Mouse (Mus musculus) c-Kit-negative CD71-positive TER-119-positive erythroid progenitor cells, embryonic 14.5 days (primary cell): ENCODE data around the gene Rnf8.

Experiments
- DNase-seq: peaks from one replicate; pipeline ENCODE4 v3.0.0-alpha.2; 2013; ENCODE audit warnings: low read depth, low spot score

Gene Rnf8

DNA sequence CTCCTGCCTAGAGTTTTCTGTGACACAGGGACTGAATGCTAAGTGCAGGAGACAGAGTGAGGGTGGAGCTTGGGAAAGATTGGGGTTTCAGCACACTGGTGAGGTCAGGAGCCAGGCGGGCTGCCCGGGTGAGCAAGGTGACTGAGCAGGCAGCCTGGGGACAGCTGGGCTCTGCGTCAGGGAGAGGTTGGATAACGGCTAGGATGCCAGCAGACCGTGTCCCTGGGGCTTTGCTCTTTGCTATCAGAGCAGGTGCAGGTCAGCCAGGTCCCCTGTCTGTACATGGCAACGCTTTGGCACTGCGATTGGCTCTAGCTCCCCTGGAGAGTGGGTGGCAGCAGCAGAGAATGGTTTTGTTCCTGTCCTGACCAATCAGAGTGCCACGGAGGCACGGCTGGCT lies 12.7 kb downstream of the Rnf8 start:
- DNase-seq, result no peak

DNA sequence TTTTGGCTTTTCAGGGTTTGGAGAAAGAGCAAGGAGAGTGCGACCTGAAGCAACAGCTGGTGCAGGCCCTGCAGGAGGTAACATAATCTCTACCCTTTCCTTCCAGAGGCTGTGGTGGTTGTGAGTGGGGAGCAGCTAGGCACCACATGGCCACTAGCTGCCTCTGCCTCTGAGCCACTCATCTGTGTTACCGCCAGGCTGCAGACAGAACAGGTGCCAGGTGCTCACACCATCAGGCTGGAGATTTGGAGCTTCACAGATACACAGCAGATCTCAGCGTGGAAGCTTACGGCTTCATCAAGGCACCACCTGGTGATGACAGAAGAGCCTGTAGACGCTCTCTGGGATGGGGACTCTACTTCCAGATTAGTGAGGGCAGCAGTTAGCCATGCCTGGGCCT lies 14.4 kb downstream of the Rnf8 start:
- no peak for DNase-seq

DNA sequence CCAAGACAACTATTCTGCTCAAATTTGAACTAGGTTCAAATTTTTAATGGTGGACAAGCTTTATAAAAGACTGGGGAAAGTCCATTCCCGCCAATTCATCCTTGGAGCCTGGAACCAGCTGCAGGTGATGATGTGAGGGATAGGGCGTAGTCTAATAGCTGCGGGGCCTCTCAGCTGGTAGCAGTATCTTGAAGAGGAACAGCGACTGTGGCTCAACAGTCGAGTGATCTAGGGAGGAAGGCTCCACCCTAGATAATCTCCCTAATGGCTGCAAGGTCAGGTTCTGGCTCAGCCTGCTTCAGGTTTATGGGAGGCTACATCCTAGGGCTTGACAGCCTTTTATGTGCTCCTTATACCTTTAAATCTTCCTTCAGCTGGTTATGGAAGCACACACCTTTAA lies 15.0 kb downstream of the Rnf8 start:
- no peak for DNase-seq

DNA sequence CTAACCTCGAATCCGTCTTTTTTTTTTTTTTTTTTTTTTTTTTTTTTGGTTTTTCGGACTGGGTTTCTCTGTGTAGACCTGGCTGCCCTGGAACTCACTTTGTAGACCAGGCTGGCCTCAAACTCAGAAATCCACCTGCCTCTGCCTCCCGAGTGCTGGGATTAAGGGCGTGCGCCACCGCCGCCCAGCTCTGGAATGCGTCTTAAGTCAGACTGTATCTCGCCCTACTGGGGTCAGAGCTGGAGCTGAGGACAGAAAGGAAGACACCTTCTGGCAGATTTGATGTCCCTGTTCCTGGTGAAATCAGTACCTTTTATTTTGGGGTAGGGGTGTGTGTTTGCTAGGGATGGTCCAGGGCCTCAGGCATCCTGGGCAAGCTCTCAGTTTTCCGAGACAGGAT lies 17.7 kb downstream of the Rnf8 start:
- no peak for DNase-seq

DNA sequence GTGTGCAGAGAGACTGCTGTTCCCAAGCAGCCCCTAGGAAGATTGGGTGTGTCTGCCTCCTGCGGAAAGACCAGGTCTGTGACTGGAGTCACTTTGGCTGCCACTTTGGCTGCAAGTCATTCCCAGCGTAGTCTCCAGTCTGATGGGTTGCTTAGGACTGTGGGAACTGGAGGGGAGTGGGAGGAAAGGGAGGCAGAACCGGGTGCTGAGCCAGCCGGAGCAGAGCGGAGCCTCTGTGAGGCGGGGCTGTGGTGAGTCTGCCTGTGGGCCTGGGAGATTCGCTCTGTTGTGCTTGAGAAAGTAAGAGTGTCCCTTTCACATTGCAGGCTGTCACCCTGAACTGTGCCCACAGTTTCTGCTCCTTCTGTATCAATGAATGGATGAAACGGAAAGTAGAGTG lies 20.9 kb downstream of the Rnf8 start:
- DNase-seq, result no peak

DNA sequence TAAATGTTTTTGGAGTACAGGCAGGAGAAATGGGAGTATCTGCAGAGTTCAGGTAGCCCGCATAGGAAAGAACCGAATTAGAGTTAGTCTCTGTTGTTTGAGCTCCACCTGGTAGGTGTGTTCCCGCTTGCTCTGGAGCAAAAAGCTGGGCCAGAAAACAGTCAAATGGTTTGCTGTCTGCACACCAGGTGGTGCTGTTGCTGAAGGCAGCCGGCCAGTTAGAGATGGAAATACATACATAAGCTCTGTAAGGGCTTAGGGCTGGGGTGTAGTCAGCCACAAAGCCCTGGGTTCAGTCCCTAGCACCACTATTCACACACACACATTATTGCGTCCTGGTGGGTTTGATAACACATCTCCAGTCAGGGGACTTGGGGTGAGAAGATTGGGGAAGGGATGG lies 21.5 kb downstream of the Rnf8 start:
- peak; percentile 31 for DNase-seq

DNA sequence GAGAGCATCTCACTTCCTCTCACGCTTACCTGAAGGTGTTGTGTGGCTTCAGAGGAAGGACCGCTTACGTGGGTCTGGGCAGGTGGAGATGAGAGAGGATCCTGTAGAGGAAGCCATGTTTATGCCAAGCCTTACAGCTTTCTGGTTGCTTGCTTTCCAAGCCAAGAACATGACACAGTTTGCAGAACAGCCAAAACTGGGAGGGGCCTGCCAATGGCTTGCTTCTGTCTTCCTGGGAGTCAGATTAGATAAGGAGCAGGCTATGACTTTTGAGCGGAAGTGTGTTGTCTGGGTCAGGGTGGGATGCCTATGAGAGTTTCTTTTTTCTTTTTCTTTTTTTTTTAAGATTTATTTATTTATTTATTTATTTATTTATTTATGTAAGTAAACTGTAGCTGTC lies 22.8 kb downstream of the Rnf8 start:
- no peak for DNase-seq

DNA sequence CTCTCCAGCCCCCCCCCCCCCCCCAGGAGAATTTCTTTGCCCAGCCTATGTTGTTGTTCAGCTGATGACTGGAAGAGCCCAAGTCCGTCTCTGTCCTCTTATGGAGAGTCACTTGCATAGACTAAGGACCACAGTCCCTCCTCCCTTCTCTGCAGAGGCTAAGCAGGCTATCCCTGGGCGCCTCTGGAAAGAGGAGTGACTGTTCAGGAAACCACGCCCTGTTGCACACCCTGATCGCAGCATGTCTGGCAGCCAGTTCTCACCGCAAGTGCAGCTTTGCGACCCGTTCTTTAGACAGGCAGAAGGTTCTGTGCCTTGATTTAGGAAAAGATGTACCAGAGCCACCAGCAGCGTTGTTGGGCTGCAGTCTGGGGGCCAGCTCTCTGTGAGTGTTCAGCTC lies 23.3 kb downstream of the Rnf8 start:
- DNase-seq, result peak; percentile 56

DNA sequence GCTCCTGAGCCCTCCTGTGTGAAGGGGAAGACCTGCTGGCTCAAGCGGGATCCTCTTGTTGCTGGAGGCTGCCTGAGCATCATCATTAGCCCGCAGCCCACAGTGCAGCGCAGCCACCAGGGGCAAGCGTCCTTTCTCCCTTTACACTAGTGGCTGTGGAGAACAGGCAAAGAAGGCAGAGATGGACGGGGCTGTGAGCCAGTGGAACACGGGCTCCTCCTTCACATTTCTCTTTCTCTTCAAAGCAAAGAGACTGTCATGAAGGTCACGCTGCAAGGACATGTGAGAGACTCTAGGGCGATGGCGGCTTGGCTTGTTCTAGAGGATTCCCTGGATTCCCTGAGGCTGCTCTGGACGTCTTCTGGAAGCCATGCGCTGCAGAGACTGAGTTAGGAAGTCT lies 26.4 kb downstream of the Rnf8 start:
- DNase-seq, result no peak

DNA sequence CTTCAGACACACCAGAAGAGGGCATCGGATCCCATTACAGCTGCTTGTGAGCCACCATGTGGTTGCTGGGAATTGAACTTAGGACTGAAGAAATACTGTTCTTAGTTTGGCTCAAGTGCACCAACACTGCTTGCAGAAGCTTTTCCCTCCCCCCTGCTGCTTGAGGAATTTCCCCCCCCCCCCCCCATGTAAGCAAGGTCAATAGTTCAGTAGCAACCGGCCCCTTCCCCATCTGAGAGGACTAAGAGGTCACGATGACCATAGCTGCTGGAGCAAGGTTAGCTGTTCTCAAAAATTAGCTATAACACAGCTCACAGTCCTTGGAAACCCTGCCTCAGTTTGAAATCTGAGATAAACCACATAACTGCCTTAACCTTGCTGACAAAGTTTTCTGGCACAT lies 27.6 kb downstream of the Rnf8 start:
- DNase-seq, result no peak

DNA sequence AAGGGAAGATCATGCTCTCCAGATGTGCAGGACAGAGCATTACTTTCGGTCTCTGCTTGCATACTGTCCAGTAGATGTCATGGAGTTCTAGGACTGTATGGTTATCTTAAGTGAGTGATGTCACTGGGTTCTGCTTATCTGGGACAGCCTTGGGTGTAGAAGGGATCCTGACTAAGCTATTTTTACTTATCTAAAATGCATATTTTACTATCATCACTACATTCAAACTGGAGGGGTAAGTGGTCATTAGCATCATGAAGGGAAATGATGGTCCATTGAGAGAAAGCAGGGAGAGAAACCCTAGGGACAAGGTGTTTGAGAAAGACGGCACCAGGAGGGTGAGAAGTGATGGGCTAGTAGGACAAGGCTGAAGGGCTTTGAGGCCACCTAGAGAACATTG lies 43.7 kb downstream of the Rnf8 start:
- peak; percentile 80 for DNase-seq

DNA sequence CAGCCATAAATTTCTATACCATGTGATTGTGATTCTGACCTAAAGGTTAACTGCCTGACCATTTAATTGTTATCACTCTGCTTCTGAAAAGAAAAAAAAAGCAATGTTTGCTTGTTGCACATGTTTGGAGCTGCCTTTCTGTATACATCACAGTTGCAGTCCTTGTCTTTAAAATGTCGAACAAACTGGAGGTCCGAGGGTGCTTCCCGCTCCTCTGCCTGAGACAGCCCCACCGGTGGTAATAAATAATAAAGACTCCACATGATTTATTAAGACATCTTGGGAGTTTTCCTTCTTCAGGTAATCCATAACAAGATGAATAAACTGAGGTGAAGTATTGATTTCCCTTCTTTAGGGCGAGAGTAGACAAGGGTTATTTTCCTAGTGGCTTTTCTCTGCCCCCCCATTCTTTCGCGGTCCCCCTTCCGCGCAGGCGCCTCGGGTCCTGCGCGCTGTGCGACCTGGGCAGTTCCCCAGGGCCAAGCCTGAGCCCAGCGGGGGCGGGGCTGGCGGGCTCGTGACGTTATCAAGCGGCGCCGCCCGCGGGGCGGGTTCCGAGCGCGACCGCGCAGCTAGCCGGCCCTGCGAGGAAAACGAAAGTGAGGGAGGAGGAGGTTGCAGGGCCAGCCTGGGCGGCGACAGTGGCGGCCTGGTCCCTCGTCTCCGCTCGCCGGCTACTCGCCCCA lies 45.6 kb downstream of the Rnf8 start, which contains the start of gene Cmtr1:
Gene Cmtr1, plus strand, starts transcription at position 520 of the 686 bp plus-strand sequence.
- peak; percentile 93 for DNase-seq

DNA sequence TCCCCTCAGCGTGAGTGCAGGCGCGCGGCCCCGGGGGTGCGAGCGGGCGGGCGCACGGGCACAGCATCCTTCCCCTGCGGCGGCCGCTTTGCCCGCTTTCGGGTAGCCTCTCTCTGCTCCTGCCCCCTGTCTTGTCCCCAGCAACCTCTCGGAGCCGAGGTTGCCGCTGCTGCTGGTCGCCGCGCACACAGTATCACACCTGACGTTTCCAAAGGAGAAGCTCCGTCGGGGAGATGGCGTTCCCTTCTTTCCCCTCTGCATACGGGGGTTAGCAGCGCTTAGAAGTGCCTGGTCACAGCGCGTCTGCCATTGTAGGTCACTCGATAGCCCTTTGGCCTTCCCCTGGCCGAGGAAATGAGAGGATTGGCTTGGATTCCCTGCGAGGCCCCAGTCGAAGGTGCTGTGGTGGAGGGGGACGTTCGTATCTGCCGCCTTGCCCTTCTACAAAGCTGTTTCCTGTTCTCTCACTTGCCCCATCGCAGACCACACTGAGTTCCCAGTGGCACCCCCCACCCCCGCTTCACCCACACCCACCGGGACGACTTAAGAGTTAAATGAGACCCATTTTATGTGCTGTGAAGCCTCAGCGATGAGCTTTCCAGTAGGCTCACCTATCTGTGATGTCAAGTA lies 46.3 kb downstream of the Rnf8 start:
- no peak for DNase-seq

DNA sequence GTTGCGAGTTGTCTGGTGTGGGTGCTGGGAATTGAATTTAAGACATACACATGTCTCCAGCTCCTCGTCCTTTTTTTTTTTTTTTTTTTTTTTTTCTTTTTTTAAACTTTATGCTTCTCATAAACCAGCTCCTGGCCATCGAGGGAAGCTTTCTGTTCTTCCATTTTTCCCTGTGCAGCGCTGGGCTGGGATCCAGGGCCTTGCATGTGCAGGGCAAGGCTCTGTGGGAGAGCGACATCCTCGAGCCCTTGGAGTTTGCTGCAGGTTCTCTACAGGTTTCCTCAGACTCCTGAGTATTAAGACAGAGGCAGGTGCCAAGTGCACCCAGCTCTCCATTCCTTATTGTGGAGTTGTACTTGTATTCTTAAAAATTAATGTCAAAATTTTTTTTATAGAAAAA lies 47.6 kb downstream of the Rnf8 start:
- DNase-seq, result no peak

DNA sequence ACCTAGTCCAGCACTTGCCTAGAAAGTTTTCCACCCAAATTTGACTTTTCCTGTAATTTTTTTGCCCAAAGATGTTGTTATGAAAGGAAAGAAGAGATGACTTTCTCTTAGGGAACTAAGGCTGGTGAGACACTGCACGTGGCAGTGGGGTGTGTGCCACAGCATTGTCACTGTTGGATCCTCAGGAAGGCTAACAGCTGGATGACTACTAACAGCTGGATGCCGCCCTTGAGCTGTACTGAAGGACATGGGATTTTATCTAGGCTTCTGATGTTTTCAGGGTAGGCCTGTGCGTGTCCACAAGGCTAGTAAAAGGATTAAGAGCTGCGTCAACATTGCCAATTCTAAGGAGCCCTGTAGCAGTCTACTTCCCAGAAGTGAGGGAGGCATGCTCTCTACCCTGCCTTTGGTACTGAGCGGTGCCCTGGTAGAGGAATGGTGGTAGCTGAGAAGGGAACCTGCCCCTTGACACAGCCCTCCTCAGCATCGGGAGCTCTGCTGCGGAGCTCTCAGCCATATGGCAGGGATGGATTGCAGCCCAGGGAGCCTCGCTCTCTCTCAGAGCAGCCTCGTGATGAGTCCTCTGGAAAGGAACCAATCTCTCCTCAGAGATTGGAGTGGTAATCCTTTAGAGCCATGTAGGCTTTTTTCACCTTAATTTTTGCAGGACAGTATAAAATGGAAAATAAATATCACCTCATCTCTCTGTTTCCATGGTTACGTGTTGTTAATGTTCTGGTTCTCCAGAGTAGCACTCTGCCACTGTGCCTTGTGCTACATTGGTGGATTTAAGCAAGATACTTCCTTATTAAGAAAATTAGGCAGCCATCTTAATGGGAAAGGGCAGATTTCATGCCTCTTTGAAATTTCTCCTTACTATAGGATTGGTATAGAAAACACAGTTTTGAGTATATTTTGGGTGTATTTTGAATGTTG lies 53.7 kb downstream of the Rnf8 start:
- no peak for DNase-seq

DNA sequence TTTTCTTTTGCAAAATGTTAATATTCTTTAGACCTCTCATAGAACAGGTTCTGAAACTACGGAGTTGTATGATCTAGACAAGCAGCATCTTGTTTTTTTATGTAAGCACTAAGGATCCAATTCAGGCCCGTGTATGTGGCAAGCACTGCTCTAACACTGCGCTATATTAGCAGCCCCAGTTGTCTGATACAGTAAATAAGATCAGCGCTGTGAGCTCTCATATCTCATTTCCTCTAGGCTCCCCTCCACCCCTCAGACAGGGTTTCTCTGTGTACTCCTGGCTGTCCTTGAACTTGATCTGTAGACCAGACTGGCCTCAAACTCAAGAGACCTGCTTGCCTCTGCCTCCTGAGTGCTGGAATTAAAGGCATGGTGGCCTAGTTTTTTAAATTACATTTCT lies 54.4 kb downstream of the Rnf8 start:
- DNase-seq, result no peak

DNA sequence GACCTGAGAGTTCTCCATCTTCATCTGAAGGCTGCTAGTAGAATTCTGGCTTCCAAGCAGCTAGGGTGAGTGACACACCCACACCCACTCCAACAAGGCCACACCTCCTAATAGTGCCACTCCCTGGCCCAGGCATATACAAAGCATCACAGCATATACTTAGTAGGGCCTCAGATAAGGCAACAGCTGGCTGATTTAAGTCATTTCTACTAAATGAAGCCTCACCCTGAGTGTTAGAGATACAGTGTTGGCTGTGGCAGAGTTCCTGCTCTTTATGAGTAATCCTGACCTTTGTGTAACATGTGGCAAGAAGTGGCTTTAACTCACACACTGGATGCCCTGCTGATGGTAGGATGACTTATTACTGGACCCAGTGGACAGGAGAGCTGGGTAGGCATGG lies 55.3 kb downstream of the Rnf8 start:
- DNase-seq, result peak; percentile 65

DNA sequence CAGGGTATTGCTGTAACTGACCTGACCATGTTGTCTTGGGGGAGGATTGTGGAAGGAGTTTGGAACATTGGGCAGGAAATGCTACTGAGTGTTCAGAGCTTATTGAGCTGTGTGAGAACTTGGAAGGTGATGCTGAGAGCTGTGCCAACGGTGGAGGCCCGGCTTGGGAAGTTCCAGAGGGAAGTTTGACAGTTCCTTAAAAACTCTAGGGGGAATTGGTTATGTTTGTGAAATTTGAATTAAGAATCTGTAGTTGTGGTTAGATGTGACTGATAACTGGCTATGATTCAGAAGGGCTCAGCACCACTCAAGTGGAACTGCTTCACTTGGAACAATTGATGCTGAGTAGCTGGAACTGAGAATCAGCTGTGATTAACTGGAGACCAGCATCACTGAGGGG lies 56.4 kb downstream of the Rnf8 start:
- DNase-seq, result no peak

DNA sequence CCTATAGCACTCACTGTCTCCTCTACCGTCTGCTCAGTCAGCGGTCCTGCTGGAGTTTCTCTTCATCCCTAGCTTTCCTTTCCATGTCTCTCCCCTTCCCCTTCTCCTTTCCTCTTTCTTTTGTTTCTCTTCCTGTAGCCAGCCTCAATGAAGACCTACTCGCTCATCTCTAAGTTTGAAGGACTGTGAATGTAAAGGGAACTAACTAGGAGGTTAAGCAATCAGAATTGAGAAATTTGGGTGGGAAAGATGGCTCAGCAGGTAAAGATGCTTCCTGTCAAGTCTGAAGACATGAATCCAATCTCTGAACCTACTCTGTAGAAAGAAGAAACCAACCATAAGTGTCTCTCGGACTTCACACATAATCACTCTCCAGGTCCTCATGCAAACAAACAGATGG lies 58.7 kb downstream of the Rnf8 start:
- no peak for DNase-seq

DNA sequence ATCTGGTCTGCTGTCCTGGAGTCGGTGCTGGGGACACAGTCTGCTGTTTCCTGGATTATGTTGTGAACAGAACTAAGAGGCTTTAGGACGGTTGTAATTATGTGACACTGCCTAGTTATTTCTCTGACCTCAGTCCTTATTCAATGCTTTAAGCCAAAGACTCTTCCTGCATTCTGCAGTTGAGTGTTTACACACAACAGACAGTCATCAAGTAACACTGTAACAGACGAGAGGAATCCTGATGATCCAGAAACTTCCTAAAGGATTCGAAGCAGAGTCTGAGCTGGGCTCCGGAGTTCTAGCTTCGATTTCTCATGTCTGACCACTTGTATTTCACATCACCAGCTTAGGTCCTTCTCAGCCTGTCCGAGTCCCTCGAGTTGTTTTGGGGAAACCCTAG lies 63.9 kb downstream of the Rnf8 start:
- no peak for DNase-seq

DNA sequence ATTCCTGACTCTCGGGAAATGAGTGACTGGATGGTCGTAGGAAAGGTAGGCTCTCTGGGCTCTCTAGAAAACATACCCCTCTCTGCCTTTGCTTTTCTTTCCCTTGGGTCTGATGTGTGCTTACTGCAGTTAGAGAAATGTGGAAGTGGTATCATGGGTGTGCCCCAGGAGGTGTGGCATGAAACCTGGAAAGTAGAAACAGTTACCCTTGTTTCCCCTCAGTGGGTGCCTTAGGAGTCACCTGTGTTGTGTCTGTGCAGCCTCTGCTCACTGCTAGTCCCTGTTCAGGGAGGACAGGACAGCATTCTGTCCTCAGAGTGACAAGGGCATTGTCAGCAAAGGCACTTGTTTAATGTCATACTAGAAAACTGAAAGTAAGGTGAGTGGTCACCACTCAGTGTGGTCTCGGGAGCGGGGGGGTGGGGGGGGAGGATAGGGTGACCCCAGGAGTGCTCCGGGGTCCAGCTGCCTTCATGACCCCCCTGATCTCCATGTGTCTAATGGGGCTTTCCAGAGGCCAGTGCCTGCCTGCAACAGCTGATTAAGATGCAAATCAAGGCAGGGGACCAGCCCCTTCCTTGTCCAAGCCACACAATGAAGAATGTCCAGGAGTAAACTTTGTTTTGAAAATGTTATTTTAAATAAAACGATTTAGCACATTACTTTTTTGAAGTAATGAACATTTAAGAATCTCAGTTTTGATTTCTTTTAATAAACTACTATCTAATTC lies 64.6 kb downstream of the Rnf8 start:
- no peak for DNase-seq

DNA sequence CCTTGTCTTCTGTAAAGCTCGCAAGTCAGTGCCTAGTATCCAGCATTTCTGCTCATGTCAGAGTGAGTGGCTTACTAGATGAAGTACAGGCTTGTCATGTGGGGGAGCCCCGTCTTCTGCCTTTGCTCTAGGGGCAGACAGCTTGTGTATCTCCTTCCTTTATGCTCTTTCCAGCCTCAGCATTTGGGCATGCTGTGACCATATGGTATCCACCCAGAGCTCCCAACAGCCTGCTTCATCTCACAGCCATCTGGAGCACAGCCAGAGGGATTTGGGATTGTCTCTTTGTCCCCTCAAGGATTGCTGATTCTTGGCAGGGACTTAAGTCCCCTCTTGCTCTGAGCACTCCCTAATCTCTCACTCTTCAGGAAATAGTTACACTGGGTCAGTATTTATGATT lies 65.6 kb downstream of the Rnf8 start:
- DNase-seq, result no peak
